Mouse (Mus musculus) liver, embryonic 12.5 days (tissue): ENCODE measurements around the gene Snap29. TPM values are rescaled to one million over a fixed set of nuclear protein-coding genes. Genes with fewer than 3 reads are reported as not detected.

Experiments used
- ATAC-seq: fragments of 200-750 bp; cut with Nextera tagmentation; 2 replicates; pipeline ENCODE4 v1.8.0; 2017; ENCODE audit warnings: moderate number of reproducible peaks, mild to moderate bottlenecking, moderate library complexity
- H3K27ac ChIP-seq: fragments of 300-500 bp; sonication (generic); 2 replicates; pipeline ENCODE4 v1.5.1; 2016; ENCODE audit warnings: mild to moderate bottlenecking
- H3K27me3 ChIP-seq: fragments of 300-500 bp; sonication (generic); replicated peaks from 2 replicates; pipeline ENCODE4 v1.6.1; 2016; ENCODE audit warnings: mild to moderate bottlenecking, moderate library complexity
- H3K36me3 ChIP-seq: fragments of 300-500 bp; sonication (generic); 2 replicates; pipeline ENCODE4 v1.6.1; 2016; ENCODE audit warnings: mild to moderate bottlenecking, moderate library complexity
- H3K4me1 ChIP-seq: fragments of 300-500 bp; sonication (generic); 2 replicates; pipeline ENCODE4 v1.6.1; 2016
- H3K4me2 ChIP-seq: fragments of 300-500 bp; sonication (generic); 2 replicates; pipeline ENCODE4 v1.6.1; 2016; ENCODE audit warnings: mild to moderate bottlenecking, moderate library complexity
- H3K4me3 ChIP-seq: fragments of 300-500 bp; sonication (generic); 2 replicates; pipeline ENCODE4 v1.5.1; 2016; ENCODE audit warnings: mild to moderate bottlenecking, moderate library complexity
- H3K9ac ChIP-seq: fragments of 300-500 bp; sonication (generic); 2 replicates; pipeline ENCODE4 v1.6.1; 2016; ENCODE audit warnings: mild to moderate bottlenecking, moderate library complexity
- H3K9me3 ChIP-seq: fragments of 300-500 bp; sonication (generic); replicated peaks from 2 replicates; pipeline ENCODE4 v1.6.1; 2016; ENCODE audit warnings: mild to moderate bottlenecking, moderate library complexity
- WGBS: fragments of 180-500 bp; shearing (Covaris S2); methylation state at CpG from one replicate; pipeline ENCODE4 v1.1.7; 2016; ENCODE audit not compliant: insufficient replicate concordance; 5-methylcytosine and 5-hydroxymethylcytosine counted together
- polyA plus RNA-seq: library from polyadenylated mRNA; unstranded; fragments of >200 nt; fragmentation: Nextera tagmentation; extraction: Ambion mirVana; gene quantifications from 2 replicates; pipeline ENCODE4 v1.2.1, GENCODE M21; 2016

Gene Snap29
- 10.6 and 10.8 TPM in 2 replicates for polyA plus RNA-seq

DNA sequence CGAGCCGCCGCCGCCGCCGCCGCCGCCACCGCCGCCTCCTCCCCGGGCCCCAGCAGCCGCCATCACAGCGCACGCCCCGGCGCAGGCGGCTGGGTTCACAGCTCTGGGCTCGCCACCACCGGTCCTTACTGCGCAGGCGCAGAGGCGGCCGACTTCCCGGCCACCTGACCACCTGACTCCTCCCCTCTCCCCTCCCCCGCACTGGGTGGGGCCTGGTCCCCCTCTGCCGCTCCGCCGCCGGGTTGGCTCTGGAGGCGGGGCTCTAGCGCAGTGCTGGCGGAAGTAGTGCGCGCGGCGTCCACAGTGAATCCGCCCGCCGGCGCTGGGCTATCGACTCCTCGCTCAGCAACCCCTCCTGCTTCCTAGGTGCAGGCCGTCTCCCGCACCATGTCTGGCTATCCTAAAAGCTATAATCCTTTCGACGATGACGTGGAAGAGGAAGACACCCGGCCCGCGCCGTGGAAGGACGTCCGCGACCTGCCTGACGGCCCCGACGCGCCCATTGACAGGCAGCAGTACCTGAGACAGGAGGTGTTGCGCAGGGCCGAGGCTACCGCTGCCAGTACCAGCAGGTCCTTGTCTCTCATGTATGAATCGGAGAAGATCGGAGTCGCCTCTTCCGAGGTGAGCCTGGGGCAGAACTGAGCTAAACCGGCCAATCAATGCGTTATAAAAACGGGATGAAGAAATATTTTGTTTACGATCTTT, at the start of gene Snap29, which contains the start of gene Pi4ka:
Gene Snap29, plus strand, starts transcription at position 251 of the 708 bp plus-strand sequence.
Gene Pi4ka, minus strand, starts transcription at position 579 of the 708 bp plus-strand sequence.
- Histone ChIP-seq H3K27ac (peak within 1 kb of the TSS; percentile 86), H3K9me3 (no peaks in the 10 kb centered on the region), H3K4me3 (peak within 1 kb of the TSS; percentile 80), H3K36me3 (peaks cover 14% of the 10 kb centered on the region), H3K4me1 (peaks cover 48% of the 10 kb centered on the region), H3K4me2 (peak within 1 kb of the TSS; percentile 76), H3K27me3 (no peaks in the 10 kb centered on the region), H3K9ac (peak within 1 kb of the TSS; percentile 80)
- under 1% methylated on average over 69 of the region's 69 CpGs for WGBS
- peak; percentile 97 for ATAC-seq

DNA sequence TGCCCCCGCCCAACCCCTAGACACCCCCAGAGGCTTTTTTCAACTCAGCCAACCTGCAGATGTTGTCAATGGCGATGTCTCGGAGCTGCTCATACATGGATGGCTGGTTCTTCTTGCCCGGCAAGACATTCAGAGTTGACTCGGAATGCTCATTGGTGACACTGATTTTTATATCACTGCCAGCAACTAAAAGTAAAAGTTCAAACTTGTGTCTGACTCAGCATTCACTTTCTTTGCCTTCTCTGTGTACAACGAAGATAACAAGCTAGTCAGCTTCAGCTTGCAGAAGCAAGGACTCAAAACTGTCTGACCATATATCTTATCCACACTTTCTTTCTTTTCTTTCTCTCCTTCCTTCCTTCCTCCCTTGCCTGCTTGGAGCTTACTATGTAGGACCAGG, 49.8 kb upstream of the Snap29 start:
- no peaks in the 10 kb centered on the region for H3K27me3 ChIP-seq
- no peaks in the 10 kb centered on the region for H3K4me1 ChIP-seq
- no peak for ATAC-seq
- no peak overlapping the region for H3K4me2 ChIP-seq
- no peak overlapping the region for H3K27ac ChIP-seq
- H3K36me3 ChIP-seq = peaks cover 70% of the 10 kb centered on the region
- no peak overlapping the region for H3K4me3 ChIP-seq
- no peak overlapping the region for H3K9ac ChIP-seq
- H3K9me3 ChIP-seq = no peaks in the 10 kb centered on the region
- 70% methylated on average over 6 of the region's 6 CpGs for WGBS

DNA sequence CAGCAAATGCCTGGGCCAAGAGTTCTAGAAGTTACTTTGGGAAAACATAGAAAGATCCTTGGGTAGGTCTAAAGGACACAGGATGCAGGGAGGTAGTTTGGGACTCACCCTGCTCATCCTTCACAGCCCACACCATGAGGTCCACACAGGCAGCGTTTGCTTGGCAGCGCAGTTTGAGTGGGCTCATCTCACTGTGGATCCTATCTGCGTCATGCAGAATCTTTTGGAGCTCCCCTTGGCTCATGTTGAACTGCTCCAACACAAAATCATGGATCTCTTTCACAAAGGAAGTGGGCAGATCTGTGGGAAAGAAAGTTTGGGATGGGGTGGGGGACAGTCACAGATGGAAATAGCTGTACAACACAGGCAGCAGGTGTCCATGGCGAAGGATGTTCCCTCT, 47.0 kb upstream of the Snap29 start:
- no peaks in the 10 kb centered on the region for H3K27me3 ChIP-seq
- no peak overlapping the region for H3K4me2 ChIP-seq
- H3K9ac ChIP-seq = no peak overlapping the region
- H3K9me3 ChIP-seq = no peaks in the 10 kb centered on the region
- H3K27ac ChIP-seq = no peak overlapping the region
- H3K4me3 ChIP-seq = no peak overlapping the region
- ATAC-seq = no peak
- H3K36me3 ChIP-seq = peaks cover 64% of the 10 kb centered on the region
- peaks cover 10% of the 10 kb centered on the region for H3K4me1 ChIP-seq
- WGBS = 87% methylated on average over 4 of the region's 4 CpGs

DNA sequence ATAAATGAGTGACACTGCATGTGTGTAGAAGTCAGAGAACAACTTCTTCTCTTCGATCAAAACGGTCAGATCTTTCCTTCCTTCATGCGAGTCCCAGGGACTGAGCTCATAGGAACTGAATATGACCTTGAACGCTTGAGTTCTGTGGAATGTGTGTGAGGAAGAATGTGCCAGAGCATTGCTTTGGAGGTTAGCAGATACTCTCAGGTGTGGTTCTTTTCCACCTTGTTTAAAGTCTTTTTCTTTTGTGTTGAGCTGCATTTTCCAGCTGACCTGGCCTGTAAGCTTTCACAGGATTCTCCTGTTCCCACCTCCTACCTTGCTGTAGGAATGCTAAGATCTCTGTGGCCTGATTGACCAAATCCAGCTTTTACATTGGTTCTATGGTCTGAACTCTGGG, 23.5 kb upstream of the Snap29 start:
- Histone ChIP-seq H3K9ac (no peak overlapping the region), H3K4me3 (no peak overlapping the region), H3K27me3 (no peaks in the 10 kb centered on the region), H3K9me3 (no peaks in the 10 kb centered on the region), H3K27ac (no peak overlapping the region), H3K4me1 (peaks cover 10% of the 10 kb centered on the region), H3K36me3 (peaks cover 40% of the 10 kb centered on the region), H3K4me2 (no peak overlapping the region)
- WGBS = 87% methylated on average over 4 of the region's 4 CpGs
- no peak for ATAC-seq

DNA sequence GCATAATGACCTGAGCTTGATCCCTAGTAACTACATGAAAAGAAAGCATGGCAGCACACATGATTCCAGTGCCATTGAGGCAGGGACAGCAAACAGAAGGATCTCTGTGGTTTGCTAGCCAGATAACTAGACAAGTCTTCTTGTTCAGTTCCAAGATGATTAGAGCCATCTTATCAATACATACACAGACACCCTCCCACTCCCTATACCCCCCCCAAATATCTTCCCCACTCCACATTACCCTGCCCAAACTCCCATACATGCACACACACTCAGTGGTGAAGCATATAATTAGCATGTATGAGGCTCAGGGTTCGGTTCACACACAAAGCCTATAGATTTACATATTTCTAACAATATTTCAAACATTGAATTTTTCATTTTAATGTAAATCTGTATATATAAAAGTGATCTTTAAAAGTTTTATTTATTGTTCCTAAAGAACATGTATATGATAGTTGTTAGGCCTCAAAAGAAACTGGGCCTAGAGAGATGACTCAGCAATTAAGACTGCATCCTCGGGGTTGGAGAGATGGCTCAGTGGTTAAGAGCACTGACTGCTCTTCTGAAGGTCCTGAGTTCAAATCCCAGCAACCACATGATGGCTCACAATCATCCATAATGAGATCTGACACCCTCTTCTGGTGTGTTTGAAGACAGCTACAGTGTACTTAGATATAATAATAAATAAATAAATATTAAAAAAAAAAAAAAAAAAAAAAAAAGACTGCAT, 22.0 kb upstream of the Snap29 start:
- Histone ChIP-seq H3K27me3 (no peaks in the 10 kb centered on the region), H3K4me1 (peaks cover 10% of the 10 kb centered on the region), H3K4me3 (no peak overlapping the region), H3K9me3 (no peaks in the 10 kb centered on the region), H3K4me2 (no peak overlapping the region), H3K9ac (no peak overlapping the region), H3K36me3 (peaks cover 31% of the 10 kb centered on the region), H3K27ac (no peak overlapping the region)
- 41% methylated on average over 2 of the region's 2 CpGs for WGBS
- ATAC-seq = peak; percentile 88

DNA sequence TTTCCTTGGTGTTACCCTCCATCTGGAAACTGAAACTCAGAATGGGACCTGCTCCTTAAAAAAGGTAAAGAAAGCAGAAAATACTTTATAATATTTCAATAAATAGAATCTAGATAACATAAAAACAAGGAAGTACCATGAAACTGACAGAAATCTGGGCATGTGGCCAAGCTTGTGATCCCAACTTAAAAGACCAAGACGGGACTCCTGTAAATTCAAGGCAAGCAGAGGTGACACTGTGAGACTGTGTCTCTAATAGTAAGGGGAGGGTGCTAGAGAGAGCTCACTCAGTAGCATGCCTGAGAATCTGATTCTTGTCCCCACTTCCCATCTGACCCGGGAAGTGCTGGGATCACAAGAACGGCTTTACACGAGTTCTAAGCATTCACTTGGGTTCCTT, 13.0 kb upstream of the Snap29 start:
- no peak overlapping the region for H3K9ac ChIP-seq
- no peak for ATAC-seq
- H3K9me3 ChIP-seq = no peaks in the 10 kb centered on the region
- 76% methylated on average over 4 of the region's 4 CpGs for WGBS
- H3K27ac ChIP-seq = no peak overlapping the region
- no peak overlapping the region for H3K4me2 ChIP-seq
- H3K36me3 ChIP-seq = peaks cover 17% of the 10 kb centered on the region
- H3K4me3 ChIP-seq = no peak overlapping the region
- H3K27me3 ChIP-seq = no peaks in the 10 kb centered on the region
- H3K4me1 ChIP-seq = peaks cover 3% of the 10 kb centered on the region; the same call in 1 of the 2 replicates

DNA sequence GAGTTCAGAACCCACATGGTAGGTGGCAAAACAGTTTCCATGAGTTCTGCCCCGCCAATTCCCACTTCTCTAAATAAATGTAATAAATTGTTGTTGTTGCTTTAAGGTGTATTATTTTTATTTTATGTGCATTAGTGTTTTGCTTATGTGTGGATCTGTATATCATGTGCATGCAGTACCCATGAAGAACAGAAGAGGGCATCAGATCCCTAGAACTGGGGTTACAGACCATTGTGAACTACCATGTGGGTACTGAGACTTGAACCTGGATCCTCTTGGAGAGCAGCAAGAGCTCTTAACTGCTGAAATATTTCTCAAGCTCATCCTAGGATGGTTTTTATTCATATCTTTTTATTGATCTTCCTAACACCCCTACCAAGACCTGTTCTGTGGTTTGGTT, 2.9 kb upstream of the Snap29 start:
- no peak overlapping the region for H3K9ac ChIP-seq
- WGBS = 50% methylated on average over 1 of the region's 1 CpGs
- no peaks in the 10 kb centered on the region for H3K9me3 ChIP-seq
- H3K27me3 ChIP-seq = no peaks in the 10 kb centered on the region
- peaks cover 8% of the 10 kb centered on the region for H3K36me3 ChIP-seq
- H3K4me3 ChIP-seq = no peak overlapping the region
- no peak for ATAC-seq
- no peak overlapping the region for H3K4me2 ChIP-seq
- H3K4me1 ChIP-seq = peaks cover 26% of the 10 kb centered on the region
- no peak overlapping the region for H3K27ac ChIP-seq

DNA sequence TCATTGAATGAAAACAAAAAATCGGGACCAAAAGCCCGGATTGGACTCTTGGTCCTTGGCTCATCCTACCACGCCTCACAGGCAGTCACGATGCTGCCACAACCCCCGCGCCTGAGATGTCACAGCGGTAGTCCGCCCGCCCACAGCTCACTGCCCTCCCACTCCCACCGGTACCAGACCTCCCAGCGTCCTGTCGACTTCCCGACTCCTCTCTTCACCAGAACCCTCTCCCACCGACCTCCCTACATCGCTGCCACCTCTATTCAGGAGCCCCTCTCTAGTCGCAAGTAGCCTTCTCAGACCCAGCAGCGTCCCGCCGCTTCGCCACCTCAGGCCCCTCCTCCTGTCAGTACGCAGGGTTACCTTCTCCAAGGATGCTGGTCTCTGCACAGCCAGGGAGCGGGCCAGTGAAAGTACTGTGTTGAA, 502 bp upstream of the Snap29 start:
- Histone ChIP-seq H3K9ac (peak overlapping the region; percentile 80), H3K27ac (peak overlapping the region; percentile 79), H3K9me3 (no peaks in the 10 kb centered on the region), H3K27me3 (no peaks in the 10 kb centered on the region), H3K4me2 (peak overlapping the region; percentile 76), H3K36me3 (peaks cover 14% of the 10 kb centered on the region), H3K4me1 (peaks cover 42% of the 10 kb centered on the region), H3K4me3 (peak overlapping the region; percentile 80)
- ATAC-seq = peak; percentile 69
- WGBS = 0% methylated on average over 22 of the region's 22 CpGs

DNA sequence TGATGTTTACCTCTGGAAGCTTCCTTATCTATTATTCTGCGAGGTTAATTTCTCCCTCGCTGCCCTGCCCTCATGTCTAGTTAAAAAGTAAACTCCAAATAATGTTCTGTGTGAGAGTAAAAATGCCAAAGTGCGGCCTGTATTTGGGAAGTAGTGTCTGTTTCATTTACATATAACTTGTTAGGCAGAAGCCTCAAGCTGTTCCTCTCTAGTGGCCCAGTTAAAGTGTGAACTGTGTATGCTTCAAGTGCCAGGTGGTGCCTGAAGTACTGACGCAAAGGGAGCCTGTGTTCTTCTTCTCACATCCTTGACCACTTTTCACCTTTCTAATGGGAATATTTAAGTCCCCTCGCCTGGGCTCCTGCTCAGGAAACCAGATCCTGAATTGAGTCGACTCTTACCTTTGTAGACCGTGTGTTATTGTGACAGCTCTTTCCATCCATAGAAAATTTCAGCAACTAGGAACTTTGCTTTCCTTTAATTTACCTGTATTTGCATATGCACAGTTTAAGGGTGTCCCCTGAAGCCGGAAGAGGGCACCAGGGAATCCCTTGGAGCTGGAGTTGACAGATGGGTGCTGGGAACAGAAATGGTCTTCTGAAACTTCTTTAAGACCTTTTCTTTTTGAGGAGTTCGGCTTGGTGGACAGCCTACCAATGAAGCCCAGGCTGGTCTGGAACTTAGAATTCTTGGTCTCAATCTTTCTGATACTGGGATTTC, 886 bp downstream of the Snap29 start:
- no peaks in the 10 kb centered on the region for H3K27me3 ChIP-seq
- no peak for ATAC-seq
- H3K9me3 ChIP-seq = no peaks in the 10 kb centered on the region
- peaks cover 48% of the 10 kb centered on the region for H3K4me1 ChIP-seq
- H3K36me3 ChIP-seq = peaks cover 14% of the 10 kb centered on the region
- peak overlapping the region; percentile 80 for H3K4me3 ChIP-seq
- H3K4me2 ChIP-seq = peak overlapping the region; percentile 76
- 34% methylated on average over 9 of the region's 9 CpGs for WGBS
- H3K27ac ChIP-seq = peak overlapping the region; percentile 86
- peak overlapping the region; percentile 80 for H3K9ac ChIP-seq

DNA sequence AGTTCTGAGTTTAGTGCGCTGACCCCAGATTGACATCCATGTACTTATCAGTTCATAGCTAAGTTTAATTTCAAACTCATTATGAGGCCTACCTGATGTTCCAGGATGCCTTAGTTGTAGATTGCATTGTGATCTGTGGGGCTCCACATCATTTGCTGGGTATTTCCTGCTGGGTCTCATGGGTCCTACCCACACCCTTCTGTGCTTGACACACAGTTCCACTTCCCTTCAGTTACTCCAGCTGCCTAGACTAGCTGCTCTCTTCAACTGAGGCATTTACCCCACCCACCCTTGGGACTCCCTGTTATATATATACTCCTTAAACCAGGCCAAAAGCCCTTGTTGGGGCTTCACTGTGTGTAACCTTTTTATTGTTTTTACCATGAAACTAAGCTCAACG, 3.3 kb downstream of the Snap29 start:
- peaks cover 48% of the 10 kb centered on the region for H3K4me1 ChIP-seq

DNA sequence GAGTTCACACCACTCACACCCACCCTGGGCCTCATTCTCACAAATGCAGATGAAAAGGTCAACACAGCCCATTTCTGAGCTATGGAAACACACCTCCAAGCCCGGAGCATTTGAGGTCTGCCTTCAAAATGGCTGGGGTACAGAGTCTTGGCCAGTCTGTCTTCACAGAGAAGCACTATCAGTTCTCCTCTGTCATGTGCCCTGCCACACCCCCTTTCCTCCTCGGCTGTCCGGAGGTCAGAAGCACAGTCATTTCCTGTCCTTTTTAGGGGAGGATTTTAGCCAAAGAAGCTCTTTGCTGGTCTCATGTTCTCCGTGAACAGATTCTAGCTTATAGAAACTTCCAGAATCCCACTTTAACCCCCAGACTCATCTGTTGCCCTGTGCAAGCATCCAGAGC, 4.4 kb downstream of the Snap29 start:
- WGBS = 18% methylated on average over 4 of the region's 4 CpGs
- Histone ChIP-seq H3K9ac (no peak overlapping the region), H3K27ac (peak overlapping the region; percentile 17; the same call in 1 of the 2 replicates), H3K36me3 (peaks cover 7% of the 10 kb centered on the region), H3K4me2 (peak overlapping the region; percentile 26), H3K4me3 (no peak overlapping the region), H3K9me3 (no peaks in the 10 kb centered on the region), H3K4me1 (peaks cover 36% of the 10 kb centered on the region), H3K27me3 (no peaks in the 10 kb centered on the region)
- ATAC-seq = no peak

More for the DNA sequence above, 3.3 kb downstream of the Snap29 start:
- no peaks in the 10 kb centered on the region for H3K27me3 ChIP-seq
- ATAC-seq = no peak
- 82% methylated on average over 2 of the region's 2 CpGs for WGBS
- peaks cover 7% of the 10 kb centered on the region for H3K36me3 ChIP-seq
- no peak overlapping the region for H3K4me2 ChIP-seq
- H3K4me3 ChIP-seq = no peak overlapping the region
- H3K9me3 ChIP-seq = no peaks in the 10 kb centered on the region
- H3K27ac ChIP-seq = no peak overlapping the region
- H3K9ac ChIP-seq = no peak overlapping the region

DNA sequence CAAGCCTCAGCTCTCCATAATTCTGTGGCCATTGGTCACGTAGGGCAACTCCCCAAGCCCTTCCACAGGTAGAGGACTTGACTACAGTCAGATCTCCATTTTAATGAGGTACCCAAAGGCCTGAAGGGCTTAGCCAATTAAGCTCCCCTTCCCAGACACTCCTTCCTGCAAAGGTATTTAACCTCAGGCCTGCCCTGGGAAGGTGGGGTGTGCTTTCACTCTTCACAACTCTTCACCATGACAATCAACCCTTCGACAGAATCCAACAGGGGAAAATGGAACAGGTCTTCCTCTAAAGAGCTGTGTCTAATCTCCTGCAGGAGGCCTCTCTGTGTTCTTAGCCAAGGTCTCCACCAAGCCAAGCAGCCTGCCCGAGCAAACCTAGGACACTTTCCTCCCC, 17.2 kb downstream of the Snap29 start:
- H3K9me3 ChIP-seq = no peaks in the 10 kb centered on the region
- H3K4me2 ChIP-seq = no peak overlapping the region
- WGBS = 73% methylated on average over 3 of the region's 3 CpGs
- no peak overlapping the region for H3K4me3 ChIP-seq
- H3K27ac ChIP-seq = no peak overlapping the region
- H3K9ac ChIP-seq = no peak overlapping the region
- ATAC-seq = no peak
- H3K36me3 ChIP-seq = peaks cover 74% of the 10 kb centered on the region
- H3K4me1 ChIP-seq = no peaks in the 10 kb centered on the region
- no peaks in the 10 kb centered on the region for H3K27me3 ChIP-seq
